Mouse (Mus musculus) cerebellum, adult 2 months (tissue): ENCODE data around the gene Tff2. TPM values are rescaled to one million over a fixed set of nuclear protein-coding genes. Genes with fewer than 3 reads are reported as not detected.

Source experiments
- DNase-seq, 2 experiments: peaks; one replicate each; pipeline ENCODE4 v3.0.0; 2021
- H3K27ac ChIP-seq: fragments of 200-500 bp; 2 replicates; pipeline ENCODE4 v1.5.1; 2012; ENCODE audit warnings: low read length, control low read depth, inconsistent platforms; ENCODE audit not compliant: insufficient read depth
- H3K27me3 ChIP-seq: fragments of 200-500 bp; 2 replicates; pipeline ENCODE4 v1.6.1; 2012; ENCODE audit warnings: inconsistent platforms, mild to moderate bottlenecking, low read length, moderate library complexity; ENCODE audit not compliant: control insufficient read depth, insufficient read depth
- H3K4me1 ChIP-seq: fragments of 200-500 bp; 2 replicates; pipeline ENCODE4 v1.6.1; 2011; ENCODE audit warnings: low read length; ENCODE audit not compliant: control insufficient read depth, insufficient read depth
- H3K4me3 ChIP-seq: fragments of 200-500 bp; replicated peaks from 2 replicates; pipeline ENCODE3; 2011; ENCODE audit warnings: mild to moderate bottlenecking, low read depth, low read length, control low read depth; ENCODE audit not compliant: insufficient read depth
- CTCF ChIP-seq: fragments of 200-500 bp; IDR thresholded peaks from 2 replicates; pipeline ENCODE4 v1.5.1; 2011; ENCODE audit warnings: low read depth, mild to moderate bottlenecking, control low read depth, low read length, moderate library complexity, borderline replicate concordance; ENCODE audit not compliant: insufficient read depth
- POLR2A ChIP-seq: fragments of 200-500 bp; IDR thresholded peaks from 2 replicates; pipeline ENCODE4 v1.6.1; 2011; ENCODE audit warnings: low read length, control low read depth, borderline replicate concordance; ENCODE audit not compliant: insufficient read depth
- WGBS: fragments of 180-500 bp; shearing (Covaris S2); methylation state at CpG from one replicate; pipeline ENCODE4 v1.1.7; 2018; 5-methylcytosine and 5-hydroxymethylcytosine counted together
- polyA plus RNA-seq: library from polyadenylated mRNA; depleted of rRNA; stranded (reverse); fragments of >200 nt; gene quantifications from 2 replicates; pipeline ENCODE4 v1.2.3, GENCODE M21; 2012

The Tff2 gene
- polyA plus RNA-seq, 1 experiment: not detected

- no peaks in the 10 kb centered on the region for H3K27me3 ChIP-seq
- TF ChIP-seq CTCF (no peak), POLR2A (no peak)
- no peak for DNase-seq
- WGBS: 90% methylated on average over 4 of the region's 4 CpGs
- H3K27ac ChIP-seq: no peak overlapping the region
- peaks cover 12% of the 10 kb centered on the region for H3K4me1 ChIP-seq
- H3K4me3 ChIP-seq: no peak overlapping the region
Measured at GRCm38 (mm10) chr17:31181490-31181889, 37.4 kb upstream of the Tff2 start.

GRCm38 (mm10) chr17:31176321-31176720, 32.2 kb upstream of the Tff2 start:
- DNase-seq: no peak
- Histone ChIP-seq H3K4me3 (no peak overlapping the region), H3K27ac (no peak overlapping the region), H3K4me1 (no peaks in the 10 kb centered on the region), H3K27me3 (no peaks in the 10 kb centered on the region)
- WGBS: 90% methylated on average over 4 of the region's 4 CpGs
- no peak for TF ChIP-seq POLR2A
- TF ChIP-seq CTCF: no peak

- DNase-seq: no peak
- H3K4me3 ChIP-seq: no peak overlapping the region
- no peak overlapping the region for H3K27ac ChIP-seq
- H3K4me1 ChIP-seq: no peaks in the 10 kb centered on the region
- H3K27me3 ChIP-seq: no peaks in the 10 kb centered on the region
- TF ChIP-seq CTCF (no peak), POLR2A (no peak)
- 88% methylated on average over 5 of the region's 5 CpGs for WGBS
Measured at GRCm38 (mm10) chr17:31169796-31170195, 25.7 kb upstream of the Tff2 start.

- no peak for TF ChIP-seq POLR2A
- TF ChIP-seq CTCF: no peak
- DNase-seq: no peak
- no peaks in the 10 kb centered on the region for H3K27me3 ChIP-seq
- no peak within 1 kb of the TSS for H3K4me3 ChIP-seq
- H3K27ac ChIP-seq: no peak within 1 kb of the TSS
- 93% methylated on average over 6 of the region's 6 CpGs for WGBS
- no peaks in the 10 kb centered on the region for H3K4me1 ChIP-seq
Measured at GRCm38 (mm10) chr17:31165127-31165526, 21.0 kb upstream of the Tff2 start, which contains the start of gene Tff1. Tff1 (minus strand) TSS chr17:31165277.

GRCm38 (mm10) chr17:31163821-31164220, 19.7 kb upstream of the Tff2 start:
- H3K4me3 ChIP-seq: no peak overlapping the region
- H3K4me1 ChIP-seq: no peaks in the 10 kb centered on the region
- no peak for DNase-seq
- H3K27ac ChIP-seq: no peak overlapping the region
- H3K27me3 ChIP-seq: no peaks in the 10 kb centered on the region
- 93% methylated on average over 2 of the region's 2 CpGs for WGBS
- TF ChIP-seq POLR2A (no peak), CTCF (no peak)

- 88% methylated on average over 12 of the region's 12 CpGs for WGBS
- TF ChIP-seq POLR2A (no peak), CTCF (no peak)
- Histone ChIP-seq H3K27ac (no peak overlapping the region), H3K4me3 (no peak overlapping the region), H3K27me3 (no peaks in the 10 kb centered on the region; the same call in 1 of the 2 replicates), H3K4me1 (no peaks in the 10 kb centered on the region)
- no peak for DNase-seq
Measured at GRCm38 (mm10) chr17:31162607-31163006, 18.5 kb upstream of the Tff2 start.

- TF ChIP-seq CTCF (no peak), POLR2A (no peak)
- no peak overlapping the region for H3K4me3 ChIP-seq
- no peak for DNase-seq
- no peaks in the 10 kb centered on the region; the same call in 1 of the 2 replicates for H3K27me3 ChIP-seq
- H3K4me1 ChIP-seq: no peaks in the 10 kb centered on the region
- WGBS: 79% methylated on average over 4 of the region's 4 CpGs
- no peak overlapping the region for H3K27ac ChIP-seq
Measured at GRCm38 (mm10) chr17:31160291-31160690, 16.2 kb upstream of the Tff2 start.

- no peak for DNase-seq
- no peak overlapping the region for H3K4me3 ChIP-seq
- no peaks in the 10 kb centered on the region; the same call in 1 of the 2 replicates for H3K27me3 ChIP-seq
- TF ChIP-seq CTCF (no peak), POLR2A (no peak)
- H3K27ac ChIP-seq: no peak overlapping the region
- WGBS: 88% methylated on average over 6 of the region's 6 CpGs
- peaks cover 2% of the 10 kb centered on the region for H3K4me1 ChIP-seq
Measured at GRCm38 (mm10) chr17:31157921-31158320, 13.8 kb upstream of the Tff2 start.
